Mouse (Mus musculus) lung, embryonic 14.5 days (tissue): Measurements from ENCODE around the gene Lhx5. TPM values are rescaled to one million over a fixed set of nuclear protein-coding genes. Genes with fewer than 3 reads are reported as not detected.

ENCODE experiments used
- ATAC-seq: fragments of 200-750 bp; cut with Nextera tagmentation; 2 replicates; pipeline ENCODE4 v1.8.0; 2017; ENCODE audit warnings: mild to moderate bottlenecking, moderate TSS enrichment, moderate library complexity; ENCODE audit not compliant: insufficient read depth
- DNase-seq: peaks from one replicate; pipeline ENCODE4 v3.0.0-alpha.2; 2015
- H3K27ac ChIP-seq: fragments of 300-500 bp; sonication (generic); 2 replicates; pipeline ENCODE4 v1.5.1; 2014; ENCODE audit warnings: low read depth, mild to moderate bottlenecking, moderate library complexity
- H3K27me3 ChIP-seq: fragments of 300-500 bp; sonication (generic); 2 replicates; pipeline ENCODE4 v1.6.1; 2014; ENCODE audit warnings: low read length, control low read depth; ENCODE audit not compliant: insufficient read depth
- H3K36me3 ChIP-seq: fragments of 300-500 bp; sonication (generic); 2 replicates; pipeline ENCODE4 v1.6.1; 2014; ENCODE audit warnings: control low read depth; ENCODE audit not compliant: insufficient read depth
- H3K4me1 ChIP-seq: fragments of 300-500 bp; sonication (generic); 2 replicates; pipeline ENCODE4 v1.6.1; 2014; ENCODE audit warnings: antibody characterized with exemption, control low read depth; ENCODE audit not compliant: insufficient read depth
- H3K4me2 ChIP-seq: fragments of 300-500 bp; sonication (generic); 2 replicates; pipeline ENCODE4 v1.6.1; 2014; ENCODE audit warnings: mild to moderate bottlenecking
- H3K4me3 ChIP-seq: fragments of 300-500 bp; sonication (generic); 2 replicates; pipeline ENCODE4 v1.5.1; 2014; ENCODE audit warnings: low read depth, low read length
- H3K9ac ChIP-seq: fragments of 300-500 bp; sonication (generic); 2 replicates; pipeline ENCODE4 v1.6.1; 2014
- H3K9me3 ChIP-seq: fragments of 300-500 bp; sonication (generic); 2 replicates; pipeline ENCODE4 v1.6.1; 2016; ENCODE audit warnings: low read depth, low read length, control low read depth
- CTCF ChIP-seq: IDR thresholded peaks from 2 replicates; pipeline ENCODE4 v1.5.1; 2016; ENCODE audit warnings: antibody characterized with exemption, low read depth
- WGBS: fragments of 180-500 bp; shearing (Covaris S2); extraction: QIAGEN DNeasy Blood & Tissue Kit; methylation state at CpG from one replicate; pipeline ENCODE4 v1.1.7; 2014; 5-methylcytosine and 5-hydroxymethylcytosine counted together
- polyA plus RNA-seq: library from polyadenylated mRNA; unstranded; fragments of >200 nt; fragmentation: Nextera tagmentation; extraction: Ambion mirVana; gene quantifications from 2 replicates; pipeline ENCODE4 v1.2.1, GENCODE M21; 2014

The Lhx5 gene
- polyA plus RNA-seq, 1 experiment from 2014 or later: not detected

DNA sequence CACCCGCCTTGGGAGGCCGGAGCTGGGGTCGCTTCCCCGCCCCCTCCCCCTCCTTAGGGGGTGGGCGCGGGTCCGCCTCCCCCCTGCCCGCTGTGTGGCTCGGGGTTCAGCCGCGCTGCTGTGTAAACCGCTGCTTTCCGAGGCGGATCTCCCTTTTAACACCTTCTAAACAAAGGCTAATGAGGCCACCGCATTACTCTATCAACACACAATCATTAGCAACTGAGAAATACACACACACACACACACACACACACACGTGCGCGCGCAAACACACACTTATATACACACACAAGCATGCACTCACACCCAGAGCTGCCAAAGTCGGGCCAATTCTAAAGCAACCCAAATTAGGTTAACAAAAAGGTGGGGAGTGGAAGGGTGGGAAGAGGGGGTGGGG is 5.8 kb upstream of the Lhx5 start:
- Histone ChIP-seq H3K4me3 (no peak overlapping the region), H3K9me3 (no peaks in the 10 kb centered on the region), H3K27ac (no peak overlapping the region), H3K9ac (no peak overlapping the region), H3K36me3 (no peaks in the 10 kb centered on the region), H3K4me1 (no peaks in the 10 kb centered on the region), H3K4me2 (no peak overlapping the region), H3K27me3 (peaks cover 71% of the 10 kb centered on the region)
- under 1% methylated on average over 18 of the region's 20 CpGs for WGBS
- no peak for DNase-seq
- no peak for ATAC-seq
- TF ChIP-seq CTCF: no peak

GRCm38 (mm10) chr5:120426572-120426971 is 4.9 kb upstream of the Lhx5 start:
- Histone ChIP-seq H3K27me3 (peaks cover 79% of the 10 kb centered on the region), H3K9ac (no peak overlapping the region), H3K4me2 (no peak overlapping the region), H3K4me3 (no peak overlapping the region), H3K27ac (no peak overlapping the region), H3K4me1 (no peaks in the 10 kb centered on the region), H3K9me3 (no peaks in the 10 kb centered on the region), H3K36me3 (no peaks in the 10 kb centered on the region)
- TF ChIP-seq CTCF: no peak
- 2% methylated on average over 10 of the region's 10 CpGs for WGBS
- ATAC-seq (no peak), DNase-seq (no peak)

GRCm38 (mm10) chr5:120427451-120427938 is 4.0 kb upstream of the Lhx5 start:
- Histone ChIP-seq H3K9me3 (no peaks in the 10 kb centered on the region), H3K9ac (no peak overlapping the region), H3K4me2 (no peak overlapping the region), H3K27me3 (peaks cover 89% of the 10 kb centered on the region), H3K27ac (no peak overlapping the region), H3K36me3 (no peaks in the 10 kb centered on the region), H3K4me3 (no peak overlapping the region), H3K4me1 (no peaks in the 10 kb centered on the region)
- ATAC-seq (no peak), DNase-seq (no peak)
- under 1% methylated on average over 33 of the region's 33 CpGs for WGBS
- no peak for TF ChIP-seq CTCF

DNA sequence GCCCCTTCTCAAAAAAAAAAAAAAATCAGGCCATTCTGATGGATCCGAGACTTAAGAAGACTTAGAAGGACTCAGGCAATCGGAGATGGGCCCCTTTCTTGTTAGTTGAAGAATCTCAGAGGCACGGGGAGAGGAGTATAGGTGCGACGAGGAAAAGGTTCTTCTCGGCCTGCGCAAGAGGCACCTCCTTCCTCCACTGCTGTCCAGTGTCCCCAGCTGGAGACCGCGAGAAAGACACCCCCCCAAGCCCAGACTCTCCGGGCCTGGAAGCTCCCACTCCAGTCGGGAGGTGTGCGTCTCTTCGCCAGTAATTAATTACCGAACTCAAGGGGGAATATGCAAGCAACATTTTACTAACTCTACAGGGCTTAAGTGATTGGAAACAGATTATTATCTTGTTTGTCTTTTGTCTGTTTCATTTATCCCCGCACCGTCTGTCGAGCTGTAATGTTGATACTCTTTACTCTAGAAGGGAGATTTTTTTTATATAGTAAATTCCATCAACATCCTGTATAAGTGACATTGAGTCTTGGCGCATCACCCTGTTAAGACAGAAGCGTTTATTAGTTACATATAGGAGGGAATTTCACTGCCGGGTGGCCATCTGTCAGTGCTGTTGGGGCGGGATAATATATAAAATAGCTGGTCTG is 3.2 kb upstream of the Lhx5 start:
- Histone ChIP-seq H3K27ac (no peak overlapping the region), H3K4me2 (no peak overlapping the region), H3K36me3 (no peaks in the 10 kb centered on the region), H3K9ac (no peak overlapping the region), H3K4me3 (no peak overlapping the region), H3K27me3 (peaks cover 93% of the 10 kb centered on the region), H3K9me3 (no peaks in the 10 kb centered on the region), H3K4me1 (no peaks in the 10 kb centered on the region)
- DNase-seq (no peak), ATAC-seq (no peak)
- WGBS: 1% methylated on average over 21 of the region's 21 CpGs
- no peak for TF ChIP-seq CTCF

GRCm38 (mm10) chr5:120428990-120429389 is 2.5 kb upstream of the Lhx5 start:
- TF ChIP-seq CTCF: no peak

DNA sequence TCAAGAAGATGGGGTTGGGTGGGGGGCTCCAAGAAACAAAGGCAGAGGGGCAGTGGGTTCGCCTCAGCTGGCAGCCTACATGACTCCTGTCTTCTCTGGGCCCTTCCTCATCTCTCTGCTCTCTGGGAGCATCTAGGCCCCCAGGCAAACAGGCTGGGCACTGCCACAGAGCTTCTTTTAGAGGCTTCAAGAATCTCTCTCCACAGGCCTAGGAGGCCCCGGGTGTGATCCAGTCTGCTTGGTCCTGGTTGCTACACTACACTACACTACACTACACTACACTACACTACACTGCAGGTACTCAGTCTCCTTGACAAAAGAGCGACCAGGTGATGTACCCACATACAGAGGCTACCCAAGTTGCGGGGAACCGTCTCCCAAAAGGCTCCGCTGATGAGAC is 1.8 kb upstream of the Lhx5 start:
- 4% methylated on average over 6 of the region's 6 CpGs for WGBS
- no peak overlapping the region for H3K27ac ChIP-seq
- H3K4me1 ChIP-seq: no peaks in the 10 kb centered on the region
- H3K36me3 ChIP-seq: no peaks in the 10 kb centered on the region
- H3K4me3 ChIP-seq: no peak overlapping the region
- ATAC-seq: no peak
- H3K27me3 ChIP-seq: peaks cover 95% of the 10 kb centered on the region
- no peak overlapping the region for H3K9ac ChIP-seq
- no peak overlapping the region for H3K4me2 ChIP-seq
- DNase-seq: no peak
- no peak for TF ChIP-seq CTCF
- H3K9me3 ChIP-seq: no peaks in the 10 kb centered on the region

More at GRCm38 (mm10) chr5:120428990-120429389, 2.5 kb upstream of the Lhx5 start:
- no peak overlapping the region for H3K27ac ChIP-seq
- ATAC-seq (no peak), DNase-seq (no peak)
- H3K9ac ChIP-seq: no peak overlapping the region
- H3K4me2 ChIP-seq: no peak overlapping the region
- 2% methylated on average over 6 of the region's 6 CpGs for WGBS
- peaks cover 95% of the 10 kb centered on the region for H3K27me3 ChIP-seq
- no peaks in the 10 kb centered on the region for H3K36me3 ChIP-seq
- H3K9me3 ChIP-seq: no peaks in the 10 kb centered on the region
- H3K4me3 ChIP-seq: no peak overlapping the region
- H3K4me1 ChIP-seq: no peaks in the 10 kb centered on the region

DNA sequence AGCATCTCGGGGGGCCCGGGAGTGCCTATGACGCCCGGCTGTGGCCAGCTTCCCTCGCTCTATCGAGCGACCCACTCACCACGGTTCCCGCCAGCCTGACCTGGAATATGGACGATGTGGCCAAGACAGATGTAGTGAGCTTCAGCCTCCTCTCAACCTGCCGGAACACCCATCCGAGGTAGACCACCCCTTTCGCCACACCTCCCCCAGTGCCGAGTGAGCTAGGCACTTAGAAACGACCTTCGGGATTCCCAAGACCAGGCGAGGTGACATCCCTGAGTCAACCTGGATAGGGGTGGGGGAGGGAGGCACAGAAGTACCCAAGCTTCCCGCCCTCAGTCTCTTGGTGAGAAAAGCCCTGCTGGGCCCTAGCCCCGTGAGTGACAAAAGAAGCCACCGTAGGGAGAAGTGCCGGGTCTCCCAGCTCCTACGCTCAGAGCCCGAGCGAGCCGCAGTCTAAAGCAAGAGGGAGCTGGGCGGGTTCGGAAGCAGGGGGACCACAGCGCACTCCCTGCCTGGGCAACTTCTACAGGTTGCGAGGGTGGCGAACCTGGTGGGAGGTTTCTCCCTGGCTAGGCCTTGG is 407 bp upstream of the Lhx5 start:
- no peak overlapping the region for H3K4me2 ChIP-seq
- peaks cover 98% of the 10 kb centered on the region for H3K27me3 ChIP-seq
- no peaks in the 10 kb centered on the region for H3K4me1 ChIP-seq
- no peak overlapping the region for H3K27ac ChIP-seq
- no peak for TF ChIP-seq CTCF
- no peaks in the 10 kb centered on the region for H3K9me3 ChIP-seq
- WGBS: under 1% methylated on average over 30 of the region's 30 CpGs
- H3K9ac ChIP-seq: no peak overlapping the region
- ATAC-seq (no peak), DNase-seq (no peak)
- H3K36me3 ChIP-seq: no peaks in the 10 kb centered on the region
- H3K4me3 ChIP-seq: no peak overlapping the region
